Mouse (Mus musculus) G1E (cell line): ENCODE data around the gene Tulp4.
"Not testable (repeated sequence)": the region's sequence is repeated elsewhere in the genome, so short reads cannot be mapped to it uniquely, and the experiment has no call there.

Experiments
- CTCF ChIP-seq: IDR thresholded peaks from 2 replicates; pipeline ENCODE4 v1.5.1; 2012; ENCODE audit warnings: low read depth, low read length, inconsistent platforms, mixed read lengths
- TAL1 ChIP-seq: conservative IDR thresholded peaks from 2 replicates; pipeline ENCODE4 v1.6.1; 2012; ENCODE audit warnings: low read depth, low read length, inconsistent platforms, mixed read lengths

DNA sequence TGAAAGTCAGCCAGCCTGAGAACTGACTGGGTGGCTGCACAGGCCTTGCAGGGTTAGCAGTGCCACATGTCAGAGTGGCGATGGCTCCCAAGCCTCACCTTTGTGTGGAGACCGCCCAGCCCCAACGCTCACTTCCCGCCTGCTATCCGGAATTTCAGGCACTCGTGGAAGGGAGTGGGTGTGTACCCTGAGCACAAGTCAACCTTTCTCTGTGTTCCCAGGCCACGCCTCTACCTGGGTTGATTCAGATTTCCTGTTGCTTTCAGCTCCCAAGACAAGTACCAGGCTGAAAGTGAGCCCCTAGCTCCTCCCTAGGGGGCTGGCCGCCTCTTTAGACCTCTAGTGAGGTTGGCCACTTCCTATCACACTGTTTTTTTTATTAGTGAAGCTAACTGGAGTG is 173.0 kb downstream of the Tulp4 start:
- not testable (repeated sequence) for TF ChIP-seq CTCF, TAL1
